Mouse (Mus musculus) midbrain, embryonic 10.5 days (tissue): ENCODE data around the gene Gde1. TPM values are rescaled to one million over a fixed set of nuclear protein-coding genes. Genes with fewer than 3 reads are reported as not detected.

Experiments
- DNase-seq: peaks from one replicate; pipeline ENCODE4 v3.0.0-alpha.2; 2017; ENCODE audit warnings: low spot score
- H3K27ac ChIP-seq: fragments of 300-500 bp; sonication (generic); replicated peaks from 2 replicates; pipeline ENCODE4 v1.5.1; 2016; ENCODE audit warnings: mild to moderate bottlenecking
- H3K27me3 ChIP-seq: fragments of 300-500 bp; sonication (generic); 2 replicates; pipeline ENCODE4 v1.6.1; 2016; ENCODE audit warnings: low read depth, mild to moderate bottlenecking; ENCODE audit not compliant: poor library complexity, severe bottlenecking
- H3K36me3 ChIP-seq: fragments of 300-500 bp; sonication (generic); 2 replicates; pipeline ENCODE4 v1.6.1; 2016; ENCODE audit warnings: mild to moderate bottlenecking, moderate library complexity
- H3K4me1 ChIP-seq: fragments of 300-500 bp; sonication (generic); 2 replicates; pipeline ENCODE4 v1.6.1; 2016
- H3K4me3 ChIP-seq: fragments of 300-500 bp; sonication (generic); 2 replicates; pipeline ENCODE4 v1.5.1; 2016; ENCODE audit warnings: mild to moderate bottlenecking, moderate library complexity
- H3K9me3 ChIP-seq: fragments of 300-500 bp; sonication (generic); replicated peaks from 2 replicates; pipeline ENCODE4 v1.6.1; 2016; ENCODE audit warnings: mild to moderate bottlenecking
- WGBS: fragments of 180-500 bp; shearing (Covaris S2); methylation state at CpG from one replicate; pipeline ENCODE4 v1.1.7; 2016; 5-methylcytosine and 5-hydroxymethylcytosine counted together
- polyA plus RNA-seq: library from polyadenylated mRNA; unstranded; fragments of >200 nt; fragmentation: Nextera tagmentation; extraction: Ambion mirVana; gene quantifications from 2 replicates; pipeline ENCODE4 v1.2.1, GENCODE M21; 2016

Gene Gde1
- polyA plus RNA-seq, 1 experiment from 2014 or later: 78.0 TPM

DNA sequence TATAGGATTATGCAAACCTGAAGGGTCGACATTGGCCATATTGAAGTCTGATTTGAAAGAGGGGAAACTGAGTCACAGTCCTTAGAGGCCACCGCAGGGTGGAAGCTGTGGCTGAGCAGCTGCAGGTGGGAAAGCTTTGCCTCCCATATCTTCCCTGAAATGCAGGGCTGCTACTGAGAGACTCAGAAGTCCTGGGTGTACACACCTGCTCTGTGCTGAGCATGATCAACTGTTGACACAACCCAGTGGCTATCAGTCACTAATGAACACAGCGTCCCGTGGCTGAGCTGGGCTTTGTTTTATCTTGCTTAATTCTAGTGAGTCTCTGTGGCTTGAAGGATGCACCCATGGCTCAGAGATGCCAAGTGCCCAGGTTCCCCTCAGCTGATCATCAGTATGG lies 55.5 kb downstream of the Gde1 start:
- H3K9me3 ChIP-seq: no peaks in the 10 kb centered on the region
- H3K27me3 ChIP-seq: no peaks in the 10 kb centered on the region
- H3K27ac ChIP-seq: no peak overlapping the region
- 0 out of 2 replicates have a peak, but pooled peaks cover 6% of the 10 kb centered on the region for H3K4me1 ChIP-seq
- no peak for DNase-seq
- 85% methylated on average over 4 of the region's 4 CpGs for WGBS
- no peak overlapping the region for H3K4me3 ChIP-seq
- H3K36me3 ChIP-seq: no peaks in the 10 kb centered on the region

DNA sequence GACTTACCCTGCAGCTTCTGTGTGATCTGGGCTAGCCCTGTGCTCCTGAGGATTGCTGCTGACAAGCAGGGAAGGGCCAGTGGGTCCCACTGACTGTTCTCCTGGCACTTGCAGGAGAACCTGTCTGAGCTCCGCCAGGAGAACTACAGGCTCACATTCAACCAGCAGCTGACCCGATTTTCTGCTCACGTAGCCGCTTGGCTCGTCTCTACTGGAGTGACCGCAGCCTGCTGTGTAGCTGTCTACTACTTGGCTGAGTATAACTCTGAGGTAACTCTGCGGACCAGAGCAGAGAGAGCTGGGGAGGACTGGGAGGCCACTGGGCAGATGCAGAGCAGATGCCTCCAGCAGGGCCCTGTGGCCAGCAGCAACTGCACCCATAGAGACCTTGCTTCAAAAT lies 56.2 kb downstream of the Gde1 start:
- no peak for DNase-seq
- H3K4me3 ChIP-seq: no peak overlapping the region
- no peak overlapping the region; the same call in 1 of the 2 replicates for H3K27ac ChIP-seq
- no peaks in the 10 kb centered on the region for H3K36me3 ChIP-seq
- 0 out of 2 replicates have a peak, but pooled peaks cover 6% of the 10 kb centered on the region for H3K4me1 ChIP-seq
- H3K27me3 ChIP-seq: no peaks in the 10 kb centered on the region
- H3K9me3 ChIP-seq: no peaks in the 10 kb centered on the region
- 82% methylated on average over 7 of the region's 7 CpGs for WGBS

DNA sequence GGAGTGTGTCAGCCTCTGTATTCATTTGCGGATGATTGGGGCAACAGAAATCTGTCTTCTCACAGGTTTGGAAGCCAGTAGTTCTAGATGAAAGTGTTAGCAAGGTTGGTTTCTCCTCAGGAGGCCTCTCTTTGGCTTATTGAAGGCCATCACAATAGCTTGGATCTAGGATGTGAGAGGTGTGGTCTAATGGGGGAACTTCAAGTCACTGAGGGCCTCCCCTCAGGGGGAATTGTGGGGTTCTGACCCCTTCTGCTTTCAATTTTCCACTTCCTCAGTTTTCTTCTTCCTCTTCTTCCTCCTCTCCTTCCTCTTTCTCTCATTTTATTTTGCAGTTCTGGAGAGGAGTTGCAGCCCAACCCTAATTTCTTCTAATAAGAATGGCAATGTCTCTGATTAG lies 59.3 kb downstream of the Gde1 start:
- no peak overlapping the region for H3K27ac ChIP-seq

More for the DNA sequence above, 59.3 kb downstream of the Gde1 start:
- DNase-seq: no peak
- H3K27me3 ChIP-seq: no peaks in the 10 kb centered on the region
- H3K4me3 ChIP-seq: no peak overlapping the region
- 81% methylated on average over 1 of the region's 1 CpGs for WGBS
- H3K9me3 ChIP-seq: no peaks in the 10 kb centered on the region; the same call in 1 of the 2 replicates
- H3K36me3 ChIP-seq: no peaks in the 10 kb centered on the region
- 0 out of 2 replicates have a peak, but pooled peaks cover 6% of the 10 kb centered on the region for H3K4me1 ChIP-seq

Other genes with a start within 250 kb of the Gde1 start
- gene Itpripl2, start 213.8 kb downstream of the Gde1 start, polyA plus RNA-seq: 0.78 TPM in 2 replicates
- 129 and 131 TPM in 2 replicates for gene Coq7, start 172.4 kb downstream of the Gde1 start, polyA plus RNA-seq
- gene Tmc7, start 121.0 kb downstream of the Gde1 start, polyA plus RNA-seq: 7.4 and 7.6 TPM in 2 replicates
- gene Tmc5, start 108.5 kb downstream of the Gde1 start, polyA plus RNA-seq: 0.19 and 0.39 TPM in 2 replicates
- 33.0 and 40.4 TPM in 2 replicates for gene Ccp110, start 6.8 kb upstream of the Gde1 start, polyA plus RNA-seq
- gene Vps35l, start 34.4 kb upstream of the Gde1 start, polyA plus RNA-seq: 68.6 and 84.0 TPM in 2 replicates
- 3.9 and 6.2 TPM in 2 replicates for gene Iqck, start 150.0 kb upstream of the Gde1 start, polyA plus RNA-seq
- gene Knop1, start 150.5 kb upstream of the Gde1 start, polyA plus RNA-seq: 129 and 141 TPM in 2 replicates